Mouse (Mus musculus) liver, postnatal 0 days (tissue): Measurements from ENCODE around the gene Btnl10.

ENCODE experiments used
- CTCF ChIP-seq: sonication (generic); IDR thresholded peaks from 2 replicates; pipeline ENCODE4 v1.5.1; 2016; ENCODE audit warnings: antibody characterized with exemption, low read depth
- EP300 ChIP-seq: IDR thresholded peaks from 2 replicates; pipeline ENCODE4 v1.6.1; 2016; ENCODE audit warnings: antibody characterized with exemption, low read depth, mild to moderate bottlenecking

DNA sequence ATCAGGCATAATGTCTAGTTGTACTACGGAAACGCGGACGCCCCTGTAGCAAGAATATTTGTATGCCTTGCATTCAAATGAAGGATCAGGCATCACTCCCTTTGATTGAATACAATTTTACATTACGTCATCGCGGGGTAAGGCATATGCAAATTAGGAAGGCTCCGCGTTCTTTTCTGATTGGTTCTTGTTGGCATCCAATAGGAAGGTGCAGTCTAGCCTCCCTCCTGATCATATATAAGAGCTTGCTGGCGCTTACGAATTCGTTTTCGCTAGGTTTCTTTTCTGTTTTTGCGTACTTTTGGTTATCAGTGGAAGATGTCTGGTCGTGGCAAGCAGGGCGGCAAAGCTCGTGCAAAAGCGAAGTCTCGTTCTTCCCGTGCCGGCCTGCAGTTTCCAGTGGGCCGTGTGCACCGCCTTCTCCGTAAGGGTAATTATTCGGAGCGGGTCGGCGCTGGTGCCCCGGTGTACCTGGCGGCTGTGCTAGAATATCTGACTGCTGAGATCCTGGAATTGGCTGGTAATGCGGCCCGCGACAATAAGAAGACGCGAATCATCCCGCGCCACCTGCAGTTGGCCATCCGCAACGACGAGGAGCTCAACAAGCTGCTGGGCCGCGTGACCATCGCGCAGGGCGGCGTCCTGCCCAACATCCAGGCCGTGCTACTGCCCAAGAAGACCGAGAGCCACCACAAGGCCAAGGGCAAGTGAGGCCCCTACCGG is 36.9 kb downstream of the Btnl10 start, which contains the start of the genes Hist3h2a and Trim17:
- TF ChIP-seq CTCF = peak; percentile 75
- TF ChIP-seq EP300 = peak; percentile 91
